Mouse (Mus musculus) forebrain, embryonic 16.5 days (tissue): Measurements from ENCODE around the gene Hexa. TPM values are rescaled to one million over a fixed set of nuclear protein-coding genes. Genes with fewer than 3 reads are reported as not detected.

Experiments
- ATAC-seq: fragments of 200-750 bp; cut with Nextera tagmentation; 2 replicates; pipeline ENCODE4 v1.8.0; 2017; ENCODE audit warnings: mild to moderate bottlenecking, moderate library complexity
- H3K27ac ChIP-seq: fragments of 300-500 bp; sonication (generic); 2 replicates; pipeline ENCODE4 v1.5.1; 2014; ENCODE audit warnings: low read length, control low read depth
- H3K27me3 ChIP-seq: fragments of 300-500 bp; sonication (generic); replicated peaks from 2 replicates; pipeline ENCODE4 v1.6.1; 2014; ENCODE audit warnings: low read length; ENCODE audit not compliant: control insufficient read depth, insufficient read depth
- H3K36me3 ChIP-seq: fragments of 300-500 bp; sonication (generic); 2 replicates; pipeline ENCODE4 v1.6.1; 2014; ENCODE audit not compliant: control insufficient read depth, insufficient read depth
- H3K4me1 ChIP-seq: fragments of 300-500 bp; sonication (generic); replicated peaks from 2 replicates; pipeline ENCODE4 v1.6.1; 2014; ENCODE audit warnings: low read length; ENCODE audit not compliant: control insufficient read depth, insufficient read depth
- H3K4me2 ChIP-seq: fragments of 300-500 bp; sonication (generic); 2 replicates; pipeline ENCODE4 v1.6.1; 2014; ENCODE audit warnings: mild to moderate bottlenecking, low read length, control low read depth
- H3K4me3 ChIP-seq: fragments of 300-500 bp; sonication (generic); replicated peaks from 2 replicates; pipeline ENCODE4 v1.5.1; 2014; ENCODE audit warnings: mild to moderate bottlenecking, low read length, control low read depth
- H3K9ac ChIP-seq: fragments of 300-500 bp; sonication (generic); replicated peaks from 2 replicates; pipeline ENCODE4 v1.6.1; 2014; ENCODE audit warnings: low read depth, low read length, control low read depth
- H3K9me3 ChIP-seq: fragments of 300-500 bp; sonication (generic); 2 replicates; pipeline ENCODE4 v1.6.1; 2016; ENCODE audit warnings: low read length; ENCODE audit not compliant: control insufficient read depth
- WGBS: fragments of 180-500 bp; shearing (Covaris S2); extraction: QIAGEN DNeasy Blood & Tissue Kit; methylation state at CpG from one replicate; pipeline ENCODE4 v1.1.7; 2014; 5-methylcytosine and 5-hydroxymethylcytosine counted together
- polyA plus RNA-seq: library from polyadenylated mRNA; unstranded; fragments of >200 nt; fragmentation: Nextera tagmentation; extraction: Ambion mirVana; gene quantifications from 2 replicates; pipeline ENCODE4 v1.2.1, GENCODE M21; 2015

Gene Hexa
- polyA plus RNA-seq, 1 experiment from 2014 or later: 51.3 TPM

DNA sequence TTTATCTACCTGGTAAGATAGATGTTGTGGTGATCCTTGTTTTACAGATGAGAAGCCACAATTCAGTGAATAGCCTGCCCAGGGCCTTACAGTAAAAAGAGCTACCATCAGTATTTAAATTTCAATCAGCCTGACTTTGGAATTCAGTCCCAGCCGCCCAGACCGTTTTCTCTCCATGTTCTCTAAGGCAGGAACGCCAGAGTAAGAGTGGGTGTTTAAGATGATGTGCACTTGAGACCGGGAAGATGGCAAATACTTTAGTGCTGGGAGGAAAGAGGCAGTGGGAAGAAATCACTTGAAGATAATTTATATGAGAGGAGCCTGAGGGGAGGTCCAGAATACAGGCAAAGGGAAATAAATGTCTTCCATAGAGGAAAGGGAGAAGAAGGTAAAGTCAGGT lies 10.7 kb downstream of the Hexa start:
- Histone ChIP-seq H3K27ac (no peak overlapping the region), H3K4me1 (no peaks in the 10 kb centered on the region), H3K4me3 (no peak overlapping the region), H3K9ac (no peak overlapping the region), H3K4me2 (no peak overlapping the region), H3K36me3 (no peaks in the 10 kb centered on the region), H3K27me3 (no peaks in the 10 kb centered on the region), H3K9me3 (no peaks in the 10 kb centered on the region)
- no peak for ATAC-seq
- 81% methylated on average over 4 of the region's 4 CpGs for WGBS

GRCm38 (mm10) chr9:59551017-59551416 lies 11.7 kb downstream of the Hexa start:
- no peaks in the 10 kb centered on the region for H3K9me3 ChIP-seq
- H3K9ac ChIP-seq: no peak overlapping the region
- ATAC-seq: no peak
- H3K36me3 ChIP-seq: no peaks in the 10 kb centered on the region
- WGBS: 88% methylated on average over 5 of the region's 5 CpGs
- no peak overlapping the region for H3K4me3 ChIP-seq
- no peak overlapping the region for H3K27ac ChIP-seq
- H3K4me1 ChIP-seq: no peaks in the 10 kb centered on the region
- H3K4me2 ChIP-seq: no peak overlapping the region
- H3K27me3 ChIP-seq: no peaks in the 10 kb centered on the region

DNA sequence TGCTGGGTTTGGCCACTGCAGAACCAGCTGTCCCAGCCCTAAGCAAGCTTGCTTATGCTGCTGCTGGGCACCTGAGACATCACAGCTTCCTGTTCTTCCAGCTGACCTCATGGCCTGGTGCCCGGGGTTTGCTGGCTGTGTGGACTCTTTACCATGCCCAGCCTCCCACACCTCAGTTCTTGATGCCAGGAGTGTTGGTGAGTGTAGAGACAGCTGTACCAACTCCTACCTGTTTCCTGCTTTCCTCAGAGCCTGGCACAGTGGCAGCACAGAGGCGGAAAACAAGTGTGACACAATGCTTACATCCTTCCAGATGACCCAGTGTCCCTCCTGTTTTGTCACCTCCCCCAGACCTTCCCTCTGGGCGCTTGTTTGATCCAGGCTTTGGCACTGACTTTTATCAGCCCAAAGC lies 12.3 kb downstream of the Hexa start:
- ATAC-seq: no peak
- peaks cover under 1% of the 10 kb centered on the region; the same call in 1 of the 2 replicates for H3K36me3 ChIP-seq
- no peaks in the 10 kb centered on the region for H3K9me3 ChIP-seq
- H3K27me3 ChIP-seq: no peaks in the 10 kb centered on the region
- no peak overlapping the region for H3K27ac ChIP-seq
- H3K4me2 ChIP-seq: no peak overlapping the region
- no peaks in the 10 kb centered on the region for H3K4me1 ChIP-seq
- H3K4me3 ChIP-seq: no peak overlapping the region
- whole genome bisulfite sequencing: 83% methylated on average over 3 of the region's 3 CpGs
- H3K9ac ChIP-seq: no peak overlapping the region

- no peak for ATAC-seq
- Histone ChIP-seq H3K4me1 (no peaks in the 10 kb centered on the region), H3K4me3 (no peak overlapping the region), H3K4me2 (no peak overlapping the region), H3K9ac (no peak overlapping the region), H3K27ac (no peak overlapping the region), H3K27me3 (no peaks in the 10 kb centered on the region), H3K9me3 (no peaks in the 10 kb centered on the region), H3K36me3 (peaks cover 2% of the 10 kb centered on the region; the same call in 1 of the 2 replicates)
- WGBS: 78% methylated on average over 5 of the region's 5 CpGs
Observed at GRCm38 (mm10) chr9:59552610-59553009, 13.3 kb downstream of the Hexa start.

- 92% methylated on average over 4 of the region's 4 CpGs for WGBS
Observed at GRCm38 (mm10) chr9:59553719-59554118, 14.4 kb downstream of the Hexa start.

DNA sequence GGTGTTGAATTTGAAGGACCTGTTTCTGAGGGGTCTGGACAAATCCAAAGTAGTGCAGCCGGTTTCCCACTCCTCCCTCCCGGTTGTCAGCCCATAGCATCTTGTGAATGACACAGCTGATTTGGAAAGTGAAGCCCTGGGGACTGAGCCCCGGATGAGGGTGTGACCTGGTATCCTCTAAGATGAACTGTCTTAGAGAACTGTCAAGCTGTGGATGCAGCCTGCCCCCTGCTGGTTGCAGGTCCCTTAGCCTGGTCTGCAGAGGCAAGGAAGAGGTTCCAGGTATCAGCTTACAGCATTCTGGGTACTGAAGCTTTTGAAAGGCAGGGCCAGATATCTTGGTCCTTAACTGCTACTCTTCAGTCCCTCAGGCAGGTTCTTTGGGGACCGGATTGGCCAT lies 26.3 kb downstream of the Hexa start:
- H3K27ac ChIP-seq: no peak overlapping the region; the same call in 1 of the 2 replicates
- no peaks in the 10 kb centered on the region for H3K9me3 ChIP-seq
- ATAC-seq: no peak
- 0 out of 2 replicates have a peak, but pooled peaks cover 3% of the 10 kb centered on the region for H3K36me3 ChIP-seq
- no peak overlapping the region for H3K9ac ChIP-seq
- no peaks in the 10 kb centered on the region for H3K4me1 ChIP-seq
- no peak overlapping the region for H3K4me2 ChIP-seq
- 24% methylated on average over 4 of the region's 4 CpGs for WGBS
- H3K27me3 ChIP-seq: no peaks in the 10 kb centered on the region
- no peak overlapping the region for H3K4me3 ChIP-seq

More at GRCm38 (mm10) chr9:59553719-59554118, 14.4 kb downstream of the Hexa start:
- H3K9ac ChIP-seq: no peak overlapping the region
- no peak for ATAC-seq
- H3K4me2 ChIP-seq: no peak overlapping the region
- H3K9me3 ChIP-seq: no peaks in the 10 kb centered on the region
- H3K4me3 ChIP-seq: no peak overlapping the region
- no peaks in the 10 kb centered on the region for H3K4me1 ChIP-seq
- H3K27me3 ChIP-seq: no peaks in the 10 kb centered on the region
- no peak overlapping the region for H3K27ac ChIP-seq
- peaks cover 2% of the 10 kb centered on the region; the same call in 1 of the 2 replicates for H3K36me3 ChIP-seq

DNA sequence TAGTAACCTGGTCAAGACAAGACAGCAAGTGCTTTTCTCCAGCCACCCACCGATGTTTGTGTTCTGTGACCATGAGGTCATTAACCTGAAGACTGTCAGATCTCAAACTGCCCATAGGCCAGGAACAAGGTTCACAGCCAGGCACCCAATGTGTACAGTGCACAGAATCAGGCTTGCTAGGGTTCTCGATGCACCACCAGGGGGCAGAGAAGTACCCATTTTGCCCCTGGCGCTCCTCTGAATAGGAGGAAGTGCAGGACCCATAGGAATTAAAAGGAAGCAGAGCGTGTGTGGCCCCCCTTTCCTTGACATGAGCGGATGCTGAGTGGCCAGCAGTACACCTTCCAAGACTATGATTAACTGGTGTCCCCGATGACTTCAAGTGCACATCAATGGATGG lies 27.8 kb downstream of the Hexa start:
- no peaks in the 10 kb centered on the region for H3K9me3 ChIP-seq
- no peaks in the 10 kb centered on the region for H3K27me3 ChIP-seq
- H3K9ac ChIP-seq: no peak overlapping the region
- no peak overlapping the region for H3K4me3 ChIP-seq
- no peak overlapping the region for H3K4me2 ChIP-seq
- H3K27ac ChIP-seq: no peak overlapping the region
- peak; percentile 82 for ATAC-seq
- 27% methylated on average over 6 of the region's 6 CpGs for WGBS
- no peaks in the 10 kb centered on the region for H3K4me1 ChIP-seq
- no peaks in the 10 kb centered on the region for H3K36me3 ChIP-seq

DNA sequence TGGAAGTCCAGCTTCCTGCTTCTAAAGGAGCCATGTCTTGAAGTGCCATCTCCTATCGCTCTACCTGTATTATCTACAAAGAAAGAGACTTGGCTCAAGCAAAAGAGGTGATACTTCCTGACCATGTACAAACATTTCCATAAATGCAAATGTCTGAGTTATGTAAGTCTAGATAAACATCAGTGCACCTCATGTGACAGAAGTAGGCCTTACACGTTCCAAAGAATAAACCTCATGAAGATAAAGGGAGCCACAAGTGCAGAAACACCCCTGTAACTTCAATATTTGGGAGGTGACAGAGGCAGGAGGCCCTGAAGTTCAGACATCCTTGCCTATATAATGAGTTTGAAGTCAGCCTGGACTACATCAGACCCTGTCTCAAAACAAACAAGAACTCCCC lies 32.5 kb downstream of the Hexa start:
- no peak for ATAC-seq
- Histone ChIP-seq H3K36me3 (no peaks in the 10 kb centered on the region), H3K4me2 (no peak overlapping the region), H3K4me3 (no peak overlapping the region), H3K4me1 (peaks cover under 1% of the 10 kb centered on the region; the same call in 1 of the 2 replicates), H3K27me3 (0 out of 2 replicates have a peak, but pooled peaks cover 6% of the 10 kb centered on the region), H3K27ac (no peak overlapping the region), H3K9ac (no peak overlapping the region), H3K9me3 (no peaks in the 10 kb centered on the region)
- WGBS: 88% methylated on average over 2 of the region's 2 CpGs

DNA sequence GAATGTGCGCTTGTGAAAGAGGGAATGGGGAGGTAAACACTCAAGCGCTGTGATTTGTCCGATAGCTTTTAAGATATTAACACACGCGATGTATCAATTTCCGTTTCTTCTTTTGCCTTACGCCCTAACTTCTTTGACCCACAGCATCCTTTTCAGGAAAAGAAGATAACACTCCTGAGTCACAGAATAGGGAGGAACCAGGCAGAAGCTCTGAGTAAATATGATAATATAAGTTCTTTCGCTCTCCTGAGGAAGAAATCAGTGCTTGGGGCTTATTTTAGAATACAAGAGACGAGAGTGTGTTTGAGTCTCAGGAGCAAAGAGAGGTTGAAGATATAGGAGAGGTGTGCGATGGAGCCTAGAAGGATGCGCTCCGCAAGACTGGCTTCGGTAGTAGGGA lies 38.1 kb downstream of the Hexa start:
- Histone ChIP-seq H3K4me2 (peak overlapping the region; percentile 89), H3K36me3 (no peaks in the 10 kb centered on the region)

More for the DNA sequence above, 38.1 kb downstream of the Hexa start:
- H3K9ac ChIP-seq: peak overlapping the region; percentile 47; the same call in 1 of the 2 replicates
- peak overlapping the region; percentile 54 for H3K4me3 ChIP-seq
- H3K9me3 ChIP-seq: no peaks in the 10 kb centered on the region
- peaks cover 12% of the 10 kb centered on the region for H3K4me1 ChIP-seq
- peaks cover 10% of the 10 kb centered on the region; the same call in 1 of the 2 replicates for H3K27me3 ChIP-seq
- no peak for ATAC-seq
- no peak overlapping the region for H3K27ac ChIP-seq
- 9% methylated on average over 13 of the region's 13 CpGs for WGBS
